Mouse (Mus musculus) liver, postnatal 0 days (tissue): ENCODE results near the gene Agpat1.

Experiments
- CTCF ChIP-seq: sonication (generic); IDR thresholded peaks from 2 replicates; pipeline ENCODE4 v1.5.1; 2016; ENCODE audit warnings: antibody characterized with exemption, low read depth
- EP300 ChIP-seq: IDR thresholded peaks from 2 replicates; pipeline ENCODE4 v1.6.1; 2016; ENCODE audit warnings: antibody characterized with exemption, low read depth, mild to moderate bottlenecking

- TF ChIP-seq EP300 = no peak
- no peak for TF ChIP-seq CTCF
Measured at GRCm38 (mm10) chr17:34659181-34659896, 55.3 kb downstream of the Agpat1 start.
